Mouse (Mus musculus): ENCODE data around the gene Gpcpd1. TPM values are rescaled to one million over a fixed set of nuclear protein-coding genes. Genes with fewer than 3 reads are reported as not detected.

The Gpcpd1 gene
- polyA plus RNA-seq, 1 experiment from 2014 or later = 59.8 TPM

- Histone ChIP-seq H3K9me3 (no peaks in the 10 kb centered on the region), H3K27me3 (0 out of 2 replicates have a peak, but pooled peaks cover 3% of the 10 kb centered on the region), H3K9ac (no peak overlapping the region), H3K4me3 (no peak overlapping the region), H3K4me1 (0 out of 2 replicates have a peak, but pooled peaks cover 6% of the 10 kb centered on the region), H3K27ac (no peak overlapping the region), H3K36me3 (no peaks in the 10 kb centered on the region), H3K4me2 (replicated peaks) (no peak overlapping the region)
- WGBS = 88% methylated on average over 13 of the region's 13 CpGs
- no peak for ATAC-seq (ENCODE audit: insufficient number of reproducible peaks, insufficient read depth, low FRiP score, low TSS enrichment)
These were observed 71.9 kb downstream of the Gpcpd1 start for GRCm38 (mm10) chr2:132515607-132516006.

- Histone ChIP-seq H3K4me3 (no peak overlapping the region), H3K9ac (no peak overlapping the region), H3K4me2 (replicated peaks) (no peak overlapping the region), H3K27ac (no peak overlapping the region), H3K4me1 (0 out of 2 replicates have a peak, but pooled peaks cover 6% of the 10 kb centered on the region), H3K27me3 (0 out of 2 replicates have a peak, but pooled peaks cover 3% of the 10 kb centered on the region), H3K36me3 (no peaks in the 10 kb centered on the region), H3K9me3 (no peaks in the 10 kb centered on the region)
- 86% methylated on average over 14 of the region's 14 CpGs for WGBS
- ATAC-seq (ENCODE audit: insufficient number of reproducible peaks, insufficient read depth, low FRiP score, low TSS enrichment) = no peak
These were observed 72.5 kb downstream of the Gpcpd1 start for GRCm38 (mm10) chr2:132515076-132515475.

- 68% methylated on average over 6 of the region's 6 CpGs for WGBS
- Histone ChIP-seq H3K9ac (no peak overlapping the region), H3K9me3 (no peaks in the 10 kb centered on the region), H3K36me3 (no peaks in the 10 kb centered on the region), H3K27me3 (0 out of 2 replicates have a peak, but pooled peaks cover 3% of the 10 kb centered on the region), H3K4me2 (replicated peaks) (no peak overlapping the region), H3K27ac (no peak overlapping the region), H3K4me3 (no peak overlapping the region), H3K4me1 (0 out of 2 replicates have a peak, but pooled peaks cover 6% of the 10 kb centered on the region)
- ATAC-seq (ENCODE audit: insufficient number of reproducible peaks, insufficient read depth, low FRiP score, low TSS enrichment) = no peak
These were observed 73.2 kb downstream of the Gpcpd1 start for GRCm38 (mm10) chr2:132514353-132514752.

- Histone ChIP-seq H3K36me3 (no peaks in the 10 kb centered on the region), H3K9me3 (no peaks in the 10 kb centered on the region), H3K4me3 (no peak overlapping the region), H3K4me1 (0 out of 2 replicates have a peak, but pooled peaks cover 6% of the 10 kb centered on the region), H3K4me2 (replicated peaks) (no peak overlapping the region), H3K27me3 (0 out of 2 replicates have a peak, but pooled peaks cover 3% of the 10 kb centered on the region), H3K27ac (no peak overlapping the region), H3K9ac (no peak overlapping the region)
- no peak for ATAC-seq (ENCODE audit: insufficient number of reproducible peaks, insufficient read depth, low FRiP score, low TSS enrichment)
- 71% methylated on average over 12 of the region's 12 CpGs for WGBS
These were observed 74.0 kb downstream of the Gpcpd1 start for GRCm38 (mm10) chr2:132513371-132514181.

- Histone ChIP-seq H3K27ac (no peak overlapping the region), H3K4me1 (0 out of 2 replicates have a peak, but pooled peaks cover 6% of the 10 kb centered on the region), H3K27me3 (0 out of 2 replicates have a peak, but pooled peaks cover 3% of the 10 kb centered on the region), H3K9me3 (no peaks in the 10 kb centered on the region), H3K4me3 (no peak overlapping the region), H3K9ac (no peak overlapping the region), H3K4me2 (replicated peaks) (peak overlapping the region; percentile 26), H3K36me3 (no peaks in the 10 kb centered on the region)
- 62% methylated on average over 11 of the region's 11 CpGs for whole genome bisulfite sequencing
- no peak for ATAC-seq (ENCODE audit: insufficient number of reproducible peaks, insufficient read depth, low FRiP score, low TSS enrichment)
These were observed 74.6 kb downstream of the Gpcpd1 start for GRCm38 (mm10) chr2:132512977-132513351.

GRCm38 (mm10) chr2:132512051-132512976 lies 75.2 kb downstream of the Gpcpd1 start:
- Histone ChIP-seq H3K9me3 (no peaks in the 10 kb centered on the region), H3K4me1 (peaks cover 6% of the 10 kb centered on the region; the same call in 1 of the 2 replicates), H3K27ac (no peak overlapping the region), H3K9ac (no peak overlapping the region), H3K4me2 (replicated peaks) (peak overlapping the region; percentile 26), H3K27me3 (0 out of 2 replicates have a peak, but pooled peaks cover 3% of the 10 kb centered on the region), H3K36me3 (no peaks in the 10 kb centered on the region), H3K4me3 (no peak overlapping the region)
- 48% methylated on average over 19 of the region's 19 CpGs for WGBS
- ATAC-seq (ENCODE audit: insufficient number of reproducible peaks, insufficient read depth, low FRiP score, low TSS enrichment) = no peak

- Histone ChIP-seq H3K9me3 (no peaks in the 10 kb centered on the region), H3K4me2 (replicated peaks) (no peak overlapping the region), H3K4me3 (no peak overlapping the region), H3K27me3 (0 out of 2 replicates have a peak, but pooled peaks cover 3% of the 10 kb centered on the region), H3K27ac (no peak overlapping the region), H3K36me3 (no peaks in the 10 kb centered on the region), H3K4me1 (peaks cover 6% of the 10 kb centered on the region; the same call in 1 of the 2 replicates), H3K9ac (no peak overlapping the region)
- no peak for ATAC-seq (ENCODE audit: insufficient number of reproducible peaks, insufficient read depth, low FRiP score, low TSS enrichment)
- 90% methylated on average over 3 of the region's 7 CpGs for WGBS
These were observed 76.3 kb downstream of the Gpcpd1 start for GRCm38 (mm10) chr2:132511011-132511818.

- no peak for ATAC-seq (ENCODE audit: insufficient number of reproducible peaks, insufficient read depth, low FRiP score, low TSS enrichment)
- H3K4me1 ChIP-seq = peaks cover 6% of the 10 kb centered on the region; the same call in 1 of the 2 replicates
- WGBS = 83% methylated on average over 1 of the region's 1 CpGs
- no peak overlapping the region for H3K4me3 ChIP-seq
- no peak overlapping the region for H3K27ac ChIP-seq
- H3K36me3 ChIP-seq = no peaks in the 10 kb centered on the region
- H3K4me2 ChIP-seq (replicated peaks) = no peak overlapping the region
- 0 out of 2 replicates have a peak, but pooled peaks cover 3% of the 10 kb centered on the region for H3K27me3 ChIP-seq
- H3K9me3 ChIP-seq = no peaks in the 10 kb centered on the region
- H3K9ac ChIP-seq = no peak overlapping the region
These were observed 77.8 kb downstream of the Gpcpd1 start for GRCm38 (mm10) chr2:132509714-132510113.

GRCm38 (mm10) chr2:132509261-132509660 lies 78.3 kb downstream of the Gpcpd1 start:
- no peak overlapping the region for H3K27ac ChIP-seq
- 79% methylated on average over 9 of the region's 9 CpGs for WGBS
- ATAC-seq (ENCODE audit: insufficient number of reproducible peaks, insufficient read depth, low FRiP score, low TSS enrichment) = no peak

GRCm38 (mm10) chr2:132507521-132507920 lies 80.0 kb downstream of the Gpcpd1 start:
- 0 out of 2 replicates have a peak overlapping the region, but pooled peaks have one; percentile 2 for H3K4me2 ChIP-seq (replicated peaks)
- no peaks in the 10 kb centered on the region for H3K27me3 ChIP-seq
- no peak overlapping the region for H3K27ac ChIP-seq
- H3K36me3 ChIP-seq = no peaks in the 10 kb centered on the region
- 38% methylated on average over 6 of the region's 6 CpGs for WGBS
- H3K4me3 ChIP-seq = no peak overlapping the region
- no peak for ATAC-seq (ENCODE audit: insufficient number of reproducible peaks, insufficient read depth, low FRiP score, low TSS enrichment)
- no peak overlapping the region for H3K9ac ChIP-seq
- H3K4me1 ChIP-seq = peaks cover under 1% of the 10 kb centered on the region; the same call in 1 of the 2 replicates
- H3K9me3 ChIP-seq = no peaks in the 10 kb centered on the region

More at GRCm38 (mm10) chr2:132509261-132509660, 78.3 kb downstream of the Gpcpd1 start:
- H3K36me3 ChIP-seq = no peaks in the 10 kb centered on the region
- H3K4me3 ChIP-seq = no peak overlapping the region
- H3K4me2 ChIP-seq (replicated peaks) = no peak overlapping the region
- no peak overlapping the region for H3K9ac ChIP-seq
- H3K27me3 ChIP-seq = 0 out of 2 replicates have a peak, but pooled peaks cover 3% of the 10 kb centered on the region
- H3K9me3 ChIP-seq = no peaks in the 10 kb centered on the region
- peaks cover 6% of the 10 kb centered on the region; the same call in 1 of the 2 replicates for H3K4me1 ChIP-seq

Measured in embryonic facial prominence, embryonic 12.5 days (tissue).